Mouse (Mus musculus): ENCODE measurements at regions not wholly inside any gene's neighbourhood (a gene's known extent, or its start where the extent isn't known, plus 50 kb on each side); places are given as distances from the start of the nearest gene placed in this dataset.

DNA sequence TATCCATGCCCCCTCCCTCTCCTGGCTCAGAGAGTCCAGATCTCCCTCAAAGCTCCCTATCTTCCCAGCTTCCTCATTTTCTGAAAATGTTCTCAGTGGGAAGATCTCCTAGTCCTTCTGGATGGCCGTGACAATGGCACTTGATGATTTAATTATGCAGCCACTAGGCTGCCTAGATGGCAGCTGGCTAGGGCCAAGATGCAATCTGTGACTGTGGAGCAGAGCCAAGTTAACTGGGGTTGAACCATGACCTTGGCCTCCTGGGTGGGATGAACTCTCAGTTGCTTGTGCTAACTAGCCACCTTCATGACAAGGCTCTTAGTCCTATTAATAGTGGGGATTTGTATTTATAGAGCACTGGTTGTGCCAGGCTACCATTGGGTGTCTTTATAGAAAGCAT is 243.4 kb downstream of the Icos start:
- no peak for DNase-seq (ENCODE audit: low read depth, low spot score)
- TF ChIP-seq ZC3H11A (IDR thresholded peaks at IDR 0.05; ENCODE audit: borderline replicate concordance, low read depth, low read length) (no peak), MAFK (IDR thresholded peaks at IDR 0.05; ENCODE audit: insufficient read depth, low read depth, low read length) (no peak), HCFC1 (IDR thresholded peaks at IDR 0.05; ENCODE audit: borderline replicate concordance, insufficient read depth, low read length) (no peak), CHD2 (IDR thresholded peaks at IDR 0.05; ENCODE audit: low read depth, low read length) (no peak), ZNF384 (IDR thresholded peaks at IDR 0.05; ENCODE audit: low read depth, low read length) (no peak)
- no peak overlapping the region for H3K9ac ChIP-seq (ENCODE audit: insufficient read depth, low read depth, low read length, poor library complexity, severe bottlenecking)
- H3K4me3 ChIP-seq (ENCODE audit: insufficient read depth in 1 of 2, low read depth in 1 of 2, low read length in 2 of 2, poor library complexity in 1 of 2, severe bottlenecking in 1 of 2): no peak overlapping the region
- H3K27ac ChIP-seq (ENCODE audit: insufficient read depth, low read depth, low read length, poor library complexity, severe bottlenecking): no peak overlapping the region
- no peaks in the 10 kb centered on the region for H3K36me3 ChIP-seq (ENCODE audit: control insufficient read depth, insufficient read depth, low read length, poor library complexity, severe bottlenecking)
- in situ Hi-C loops (cut with MboI; ENCODE audit: low sequenced_read_pairs in 2 of 2, unreplicated experiment in 2 of 2): no loop called here
- H3K9me3 ChIP-seq (ENCODE audit: control insufficient read depth, insufficient read depth, low read depth, low read length): no peaks in the 10 kb centered on the region
- no peaks in the 10 kb centered on the region for H3K4me1 ChIP-seq (ENCODE audit: control insufficient read depth in 2 of 2, insufficient read depth in 2 of 2, low read length in 2 of 2, poor library complexity in 1 of 2)

DNA sequence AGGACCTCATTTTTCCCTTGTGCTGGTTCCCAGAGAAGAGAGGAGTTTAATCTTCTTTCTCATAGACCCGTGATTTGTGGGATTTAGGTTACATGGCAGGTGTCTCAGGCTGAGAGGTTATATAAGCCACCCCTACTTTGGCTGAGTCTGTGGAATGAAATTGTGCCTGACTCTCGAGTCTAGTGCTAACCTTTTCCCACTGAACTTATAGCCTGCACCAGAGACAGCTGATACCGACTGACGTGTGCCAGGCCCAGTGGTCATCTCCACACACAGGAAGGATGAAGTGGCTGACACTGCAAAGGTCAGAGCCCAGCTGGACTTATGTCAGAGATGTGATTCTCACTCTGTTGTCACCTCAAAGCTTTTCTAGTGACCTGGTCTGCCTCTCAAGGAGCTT is 251.2 kb downstream of the Icos start:
- TF ChIP-seq ZC3H11A (IDR thresholded peaks at IDR 0.05; ENCODE audit: borderline replicate concordance, low read depth, low read length): no peak
- TF ChIP-seq MAFK (IDR thresholded peaks at IDR 0.05; ENCODE audit: insufficient read depth, low read depth, low read length): no peak
- TF ChIP-seq HCFC1 (IDR thresholded peaks at IDR 0.05; ENCODE audit: borderline replicate concordance, insufficient read depth, low read length): no peak
- TF ChIP-seq ZNF384 (IDR thresholded peaks at IDR 0.05; ENCODE audit: low read depth, low read length): no peak
- TF ChIP-seq CHD2 (IDR thresholded peaks at IDR 0.05; ENCODE audit: low read depth, low read length): no peak
- no peak for DNase-seq (ENCODE audit: low read depth, low spot score)
- Histone ChIP-seq H3K9ac (ENCODE audit: insufficient read depth, low read depth, low read length, poor library complexity, severe bottlenecking) (no peak overlapping the region), H3K4me3 (ENCODE audit: insufficient read depth in 1 of 2, low read depth in 1 of 2, low read length in 2 of 2, poor library complexity in 1 of 2, severe bottlenecking in 1 of 2) (no peak overlapping the region), H3K9me3 (ENCODE audit: control insufficient read depth, insufficient read depth, low read depth, low read length) (no peaks in the 10 kb centered on the region), H3K27ac (ENCODE audit: insufficient read depth, low read depth, low read length, poor library complexity, severe bottlenecking) (no peak overlapping the region), H3K4me1 (ENCODE audit: control insufficient read depth in 2 of 2, insufficient read depth in 2 of 2, low read length in 2 of 2, poor library complexity in 1 of 2) (no peaks in the 10 kb centered on the region), H3K36me3 (ENCODE audit: control insufficient read depth, insufficient read depth, low read length, poor library complexity, severe bottlenecking) (no peaks in the 10 kb centered on the region)
- in situ Hi-C loops (cut with MboI; ENCODE audit: low sequenced_read_pairs in 2 of 2, unreplicated experiment in 2 of 2): no loop called here

DNA sequence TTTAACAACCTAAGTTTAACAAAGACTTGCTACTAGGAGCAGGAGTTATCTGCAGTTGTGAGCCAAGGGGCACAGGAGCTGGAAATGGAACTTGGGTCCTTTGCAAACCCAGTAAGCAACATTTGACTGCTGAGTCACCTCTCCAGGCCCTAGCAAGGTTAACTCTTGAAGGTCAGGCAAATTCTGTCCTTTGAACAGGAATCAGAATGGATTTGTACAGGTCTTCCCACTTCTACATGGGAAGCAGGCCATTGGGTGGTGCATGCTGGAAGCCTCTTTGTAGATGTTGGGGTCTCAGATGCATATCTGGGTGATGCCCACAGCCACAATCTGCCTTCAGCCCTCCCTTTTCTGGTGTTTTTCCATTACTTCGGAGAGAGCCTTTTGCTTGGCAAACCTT is 255.3 kb downstream of the Icos start:
- in situ Hi-C loops (cut with MboI; ENCODE audit: low sequenced_read_pairs in 2 of 2, unreplicated experiment in 2 of 2): no loop called here
- H3K4me1 ChIP-seq (ENCODE audit: control insufficient read depth in 2 of 2, insufficient read depth in 2 of 2, low read length in 2 of 2, poor library complexity in 1 of 2): no peaks in the 10 kb centered on the region
- no peaks in the 10 kb centered on the region for H3K36me3 ChIP-seq (ENCODE audit: control insufficient read depth, insufficient read depth, low read length, poor library complexity, severe bottlenecking)
- H3K4me3 ChIP-seq (ENCODE audit: insufficient read depth in 1 of 2, low read depth in 1 of 2, low read length in 2 of 2, poor library complexity in 1 of 2, severe bottlenecking in 1 of 2): no peak overlapping the region
- H3K9me3 ChIP-seq (ENCODE audit: control insufficient read depth, insufficient read depth, low read depth, low read length): no peaks in the 10 kb centered on the region
- H3K27ac ChIP-seq (ENCODE audit: insufficient read depth, low read depth, low read length, poor library complexity, severe bottlenecking): no peak overlapping the region
- no peak overlapping the region for H3K9ac ChIP-seq (ENCODE audit: insufficient read depth, low read depth, low read length, poor library complexity, severe bottlenecking)
- DNase-seq (ENCODE audit: low read depth, low spot score): no peak
- TF ChIP-seq HCFC1 (IDR thresholded peaks at IDR 0.05; ENCODE audit: borderline replicate concordance, insufficient read depth, low read length) (no peak), ZC3H11A (IDR thresholded peaks at IDR 0.05; ENCODE audit: borderline replicate concordance, low read depth, low read length) (no peak)

DNA sequence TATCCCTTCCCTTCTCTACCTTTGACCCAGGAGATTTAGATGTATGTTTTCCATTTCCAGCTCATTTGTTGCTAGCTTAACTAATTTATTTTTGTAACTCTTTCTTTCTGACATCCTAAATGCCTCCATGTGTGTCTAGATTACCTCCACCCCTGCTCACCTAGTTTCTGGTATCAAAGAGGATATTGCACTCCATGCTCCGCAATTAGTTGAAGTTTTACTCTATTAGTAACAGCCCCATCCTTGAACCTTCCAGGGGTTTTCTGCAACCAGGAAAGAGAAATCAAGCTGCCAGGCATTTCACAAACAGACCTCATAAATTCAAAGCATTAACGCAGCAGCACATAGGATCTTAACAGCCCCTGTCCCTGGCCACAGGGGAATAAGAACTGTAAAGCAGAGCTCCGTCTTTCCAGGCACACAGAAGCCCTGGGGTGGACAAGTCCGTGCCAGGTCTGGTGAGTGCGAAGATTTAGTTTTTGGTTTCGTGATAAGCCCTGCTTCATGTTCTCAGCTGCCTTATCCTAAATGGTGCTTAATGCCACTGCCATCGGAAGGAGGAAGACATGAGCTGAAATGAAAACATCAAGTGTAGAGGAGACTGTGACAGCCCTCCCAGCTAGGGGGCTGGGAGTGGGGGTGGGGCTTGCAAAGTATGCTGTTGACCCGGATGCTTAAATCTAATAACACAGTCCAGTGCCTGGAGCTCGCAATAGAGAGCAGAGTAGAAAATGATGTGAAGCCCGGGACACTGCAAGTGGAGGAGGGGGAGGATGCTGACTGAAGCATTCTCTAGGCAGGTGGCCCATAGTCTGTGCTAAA is 256.0 kb downstream of the Icos start:
- no peaks in the 10 kb centered on the region for H3K4me1 ChIP-seq (ENCODE audit: control insufficient read depth in 2 of 2, insufficient read depth in 2 of 2, low read length in 2 of 2, poor library complexity in 1 of 2)
- no peak for DNase-seq (ENCODE audit: low read depth, low spot score)
- H3K36me3 ChIP-seq (ENCODE audit: control insufficient read depth, insufficient read depth, low read length, poor library complexity, severe bottlenecking): no peaks in the 10 kb centered on the region
- no peak overlapping the region for H3K4me3 ChIP-seq (ENCODE audit: insufficient read depth in 1 of 2, low read depth in 1 of 2, low read length in 2 of 2, poor library complexity in 1 of 2, severe bottlenecking in 1 of 2)
- no peak overlapping the region for H3K9ac ChIP-seq (ENCODE audit: insufficient read depth, low read depth, low read length, poor library complexity, severe bottlenecking)
- in situ Hi-C loops (cut with MboI; ENCODE audit: low sequenced_read_pairs in 2 of 2, unreplicated experiment in 2 of 2): no loop called here
- H3K9me3 ChIP-seq (ENCODE audit: control insufficient read depth, insufficient read depth, low read depth, low read length): no peaks in the 10 kb centered on the region
- TF ChIP-seq MAFK (IDR thresholded peaks at IDR 0.05; ENCODE audit: insufficient read depth, low read depth, low read length) (no peak), CHD2 (IDR thresholded peaks at IDR 0.05; ENCODE audit: low read depth, low read length) (no peak), HCFC1 (IDR thresholded peaks at IDR 0.05; ENCODE audit: borderline replicate concordance, insufficient read depth, low read length) (no peak), ZC3H11A (IDR thresholded peaks at IDR 0.05; ENCODE audit: borderline replicate concordance, low read depth, low read length) (no peak), ZNF384 (IDR thresholded peaks at IDR 0.05; ENCODE audit: low read depth, low read length) (no peak)
- H3K27ac ChIP-seq (ENCODE audit: insufficient read depth, low read depth, low read length, poor library complexity, severe bottlenecking): no peak overlapping the region

DNA sequence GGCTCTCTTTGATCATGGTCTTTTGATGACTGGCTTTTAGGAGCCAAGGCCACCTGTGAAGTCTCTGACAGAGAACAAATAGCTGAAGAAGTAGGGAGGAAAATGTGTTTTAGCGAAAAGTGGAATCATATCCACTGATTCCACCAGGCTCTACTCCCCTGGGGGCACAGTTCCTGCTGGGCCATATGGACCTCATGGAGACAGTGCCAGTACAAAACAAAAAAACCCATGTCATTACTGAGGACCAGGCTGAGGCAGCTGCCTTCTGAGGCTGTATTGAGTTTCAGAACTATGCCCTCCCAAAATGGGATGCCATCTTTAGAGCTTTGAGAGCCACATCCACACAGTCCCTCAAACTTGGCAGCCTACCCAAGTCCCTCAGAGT is 256.6 kb downstream of the Icos start:
- Histone ChIP-seq H3K4me1 (ENCODE audit: control insufficient read depth in 2 of 2, insufficient read depth in 2 of 2, low read length in 2 of 2, poor library complexity in 1 of 2) (no peaks in the 10 kb centered on the region), H3K9ac (ENCODE audit: insufficient read depth, low read depth, low read length, poor library complexity, severe bottlenecking) (no peak overlapping the region), H3K4me3 (ENCODE audit: insufficient read depth in 1 of 2, low read depth in 1 of 2, low read length in 2 of 2, poor library complexity in 1 of 2, severe bottlenecking in 1 of 2) (no peak overlapping the region), H3K27ac (ENCODE audit: insufficient read depth, low read depth, low read length, poor library complexity, severe bottlenecking) (no peak overlapping the region), H3K9me3 (ENCODE audit: control insufficient read depth, insufficient read depth, low read depth, low read length) (no peaks in the 10 kb centered on the region), H3K36me3 (ENCODE audit: control insufficient read depth, insufficient read depth, low read length, poor library complexity, severe bottlenecking) (no peaks in the 10 kb centered on the region)
- TF ChIP-seq MAFK (IDR thresholded peaks at IDR 0.05; ENCODE audit: insufficient read depth, low read depth, low read length): no peak
- TF ChIP-seq ZC3H11A (IDR thresholded peaks at IDR 0.05; ENCODE audit: borderline replicate concordance, low read depth, low read length): no peak
- no peak for TF ChIP-seq HCFC1 (IDR thresholded peaks at IDR 0.05; ENCODE audit: borderline replicate concordance, insufficient read depth, low read length)
- TF ChIP-seq ZNF384 (IDR thresholded peaks at IDR 0.05; ENCODE audit: low read depth, low read length): no peak
- TF ChIP-seq CHD2 (IDR thresholded peaks at IDR 0.05; ENCODE audit: low read depth, low read length): no peak
- in situ Hi-C loops (cut with MboI; ENCODE audit: low sequenced_read_pairs in 2 of 2, unreplicated experiment in 2 of 2): no loop called here
- peak; percentile 3 for DNase-seq (ENCODE audit: low read depth, low spot score)

Measured in ES-E14 (cell line).